Mouse (Mus musculus) inflammation-experienced regulatory T-cells, adult 6 months (primary cell): ENCODE measurements around the gene Eef1e1. TPM values are rescaled to one million over a fixed set of nuclear protein-coding genes. Genes with fewer than 3 reads are reported as not detected.
"Not testable (repeated sequence)": the region's sequence is repeated elsewhere in the genome, so short reads cannot be mapped to it uniquely, and the experiment has no call there.

ENCODE experiments used
- ATAC-seq: one replicate; pipeline ENCODE4 v1.8.0; 2017
- polyA plus RNA-seq, 3 experiments: library from polyadenylated mRNA; unstranded; fragments of 100-300 nt; shearing (Covaris generic); gene quantifications; one replicate each; pipeline ENCODE4 v1.2.1; 2017

Gene Eef1e1
- polyA plus RNA-seq, 3 experiments from 2014 or later: 42.6 to 49.3 (median 45.5) TPM

GRCm38 (mm10) chr13:38624292-38624902 is 34.5 kb downstream of the Eef1e1 start:
- no peak for ATAC-seq

GRCm38 (mm10) chr13:38623296-38623695 is 35.6 kb downstream of the Eef1e1 start:
- no peak for ATAC-seq

DNA sequence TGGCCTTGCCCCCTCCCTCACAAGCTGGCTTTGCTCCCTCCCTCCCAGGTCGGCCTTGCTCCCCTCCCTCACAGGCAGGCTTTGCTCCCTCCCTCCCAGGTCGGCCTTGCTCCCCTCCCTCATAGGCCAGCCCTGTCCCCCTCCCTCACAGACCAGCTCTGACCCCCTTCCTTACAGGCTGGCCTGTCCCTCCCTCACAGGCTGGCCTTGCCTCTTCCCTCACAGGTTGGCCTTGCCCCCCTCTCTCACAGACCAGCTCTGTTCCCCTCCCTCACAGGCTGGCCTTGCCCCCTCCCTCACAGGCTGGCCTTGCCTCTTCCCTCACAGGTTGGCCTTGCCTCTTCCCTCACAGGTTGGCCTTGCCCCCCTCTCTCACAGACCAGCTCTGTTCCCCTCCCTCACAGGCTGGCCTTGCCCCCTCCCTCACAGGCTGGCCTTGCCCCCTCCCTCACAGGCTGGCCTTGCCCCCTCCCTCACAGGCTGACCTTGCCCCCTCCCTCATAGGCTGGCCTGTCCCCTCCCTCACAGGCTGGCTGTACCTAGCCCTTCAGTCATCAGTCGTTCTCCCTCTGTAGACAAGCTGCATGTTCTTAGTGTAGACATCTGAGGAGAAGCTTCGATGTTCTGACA is 40.7 kb downstream of the Eef1e1 start:
- ATAC-seq: not testable (repeated sequence)

DNA sequence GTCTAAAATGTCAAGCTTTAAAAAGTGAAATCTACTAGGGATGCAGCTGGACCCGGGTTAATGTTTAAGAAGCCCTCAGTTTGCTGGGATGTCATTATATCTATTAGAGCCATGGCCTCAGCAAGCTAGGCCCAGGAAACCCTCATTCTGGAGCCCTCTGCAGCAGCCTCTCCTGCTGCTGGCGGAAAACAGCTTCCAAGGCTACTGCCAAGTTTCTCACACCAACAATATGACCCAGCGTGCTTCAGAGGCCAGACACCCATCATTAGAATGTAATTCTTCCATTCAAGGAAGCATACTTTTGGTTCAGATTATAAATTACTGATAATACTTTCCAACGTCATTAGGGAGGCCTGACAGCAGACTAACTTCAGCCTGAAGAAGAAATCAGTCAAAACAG is 42.0 kb downstream of the Eef1e1 start:
- ATAC-seq: no peak

GRCm38 (mm10) chr13:38615656-38616055 is 43.2 kb downstream of the Eef1e1 start:
- ATAC-seq: no peak

DNA sequence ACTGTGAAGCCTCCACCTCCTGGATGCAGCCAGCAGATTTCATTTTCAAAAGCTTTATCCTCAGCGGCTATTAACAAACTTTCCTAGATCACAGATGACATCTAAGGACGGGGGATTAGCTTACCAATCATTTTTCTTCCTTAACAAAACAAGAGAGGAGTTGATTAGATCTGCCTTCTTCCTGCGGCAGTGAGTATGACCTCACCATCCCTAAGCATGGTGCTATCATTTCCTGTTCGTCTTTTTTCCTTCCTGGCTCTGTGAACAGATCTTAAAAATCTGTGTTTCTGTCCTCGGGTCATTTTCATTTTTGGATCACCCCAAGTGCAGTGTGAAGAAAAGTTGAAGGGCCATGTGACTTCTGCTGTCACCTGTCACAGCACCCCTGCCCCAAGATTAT is 44.6 kb downstream of the Eef1e1 start:
- ATAC-seq: no peak

GRCm38 (mm10) chr13:38613583-38613982 is 45.3 kb downstream of the Eef1e1 start:
- no peak for ATAC-seq

- no peak for ATAC-seq
These were observed 46.2 kb downstream of the Eef1e1 start for GRCm38 (mm10) chr13:38612608-38613007.

- no peak for ATAC-seq
These were observed 46.7 kb downstream of the Eef1e1 start for GRCm38 (mm10) chr13:38612179-38612578.

GRCm38 (mm10) chr13:38610336-38610735 is 48.5 kb downstream of the Eef1e1 start:
- no peak for ATAC-seq

DNA sequence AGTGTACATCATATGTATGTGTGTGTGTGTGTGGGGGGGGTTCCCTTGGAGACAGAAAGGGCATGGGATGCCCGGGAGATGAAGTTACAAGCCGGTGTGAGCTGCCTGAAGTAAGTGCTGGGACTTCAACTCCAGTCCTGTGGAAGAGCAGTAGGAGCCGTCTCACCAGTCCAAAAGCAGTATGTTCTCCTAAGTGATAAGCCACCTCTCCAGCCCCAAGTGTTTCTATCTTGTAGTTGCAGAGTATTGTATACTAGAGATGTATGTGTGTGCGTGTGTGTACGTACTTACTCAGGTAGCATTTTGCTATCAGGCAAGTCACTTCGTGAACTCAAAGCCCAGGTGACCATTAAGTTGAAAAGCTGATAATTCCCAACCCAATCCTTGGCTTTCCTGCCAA is 51.7 kb downstream of the Eef1e1 start:
- no peak for ATAC-seq

GRCm38 (mm10) chr13:38605353-38605752 is 53.5 kb downstream of the Eef1e1 start:
- ATAC-seq: no peak

DNA sequence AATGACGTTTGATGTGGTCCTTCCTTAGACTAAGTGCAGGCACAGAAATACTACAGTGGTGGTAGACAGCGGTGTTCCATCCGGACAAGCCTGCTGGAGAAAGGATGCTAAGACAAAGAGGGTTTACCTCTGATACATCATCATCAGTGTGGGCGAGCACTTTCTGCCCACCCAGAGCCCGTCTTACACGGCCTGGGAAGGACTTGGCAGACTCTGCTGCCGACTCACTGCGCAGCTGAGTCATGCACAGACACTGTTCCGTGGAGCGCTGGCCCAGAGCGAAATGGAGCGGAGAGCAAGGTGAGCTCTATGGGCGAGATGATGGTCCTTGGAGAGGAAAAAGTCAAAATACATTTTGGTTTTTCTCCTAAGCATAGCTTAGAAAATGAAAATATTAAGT is 55.9 kb downstream of the Eef1e1 start:
- ATAC-seq: no peak

- ATAC-seq: no peak
These were observed 56.5 kb downstream of the Eef1e1 start for GRCm38 (mm10) chr13:38602243-38602832.

GRCm38 (mm10) chr13:38600811-38601210 is 58.0 kb downstream of the Eef1e1 start:
- ATAC-seq: no peak

- ATAC-seq: no peak
These were observed 61.8 kb downstream of the Eef1e1 start for GRCm38 (mm10) chr13:38597076-38597475.

DNA sequence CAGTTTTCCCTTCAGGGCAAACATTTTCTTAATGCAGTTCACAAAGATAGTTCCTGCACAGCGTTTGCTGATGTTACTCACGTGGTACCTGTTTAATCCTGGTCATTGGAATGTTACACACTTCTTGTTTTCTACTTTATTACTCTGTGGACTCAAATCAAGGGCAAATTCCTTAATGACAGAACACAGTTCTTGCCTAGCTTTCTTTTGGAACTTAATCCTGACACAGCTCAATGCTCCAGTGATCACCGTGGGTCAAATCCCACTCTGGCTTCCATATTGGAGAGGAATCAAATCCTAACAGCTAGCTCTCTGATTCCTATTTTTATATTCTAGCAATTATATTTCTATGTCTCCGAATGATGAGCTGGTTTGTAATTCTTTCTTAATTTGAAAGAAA is 62.4 kb downstream of the Eef1e1 start:
- no peak for ATAC-seq

Other genes with a start within 250 kb of the Eef1e1 start
- 10 to 100 TPM; 13.8 to 48.2 (median 18.8) TPM for gene Txndc5, start 130.2 kb downstream of the Eef1e1 start, polyA plus RNA-seq
- gene Bloc1s5, start 23.9 kb downstream of the Eef1e1 start, polyA plus RNA-seq: 1 to 10 TPM; 5.2 to 5.7 (median 5.7) TPM